Mouse (Mus musculus): Measurements from ENCODE around the gene Blmh. TPM values are rescaled to one million over a fixed set of nuclear protein-coding genes. Genes with fewer than 3 reads are reported as not detected.

Blmh gene
- total and polyA plus RNA-seq, 2 experiments from 2014 or later: 40.2 to 63.7 TPM

DNA sequence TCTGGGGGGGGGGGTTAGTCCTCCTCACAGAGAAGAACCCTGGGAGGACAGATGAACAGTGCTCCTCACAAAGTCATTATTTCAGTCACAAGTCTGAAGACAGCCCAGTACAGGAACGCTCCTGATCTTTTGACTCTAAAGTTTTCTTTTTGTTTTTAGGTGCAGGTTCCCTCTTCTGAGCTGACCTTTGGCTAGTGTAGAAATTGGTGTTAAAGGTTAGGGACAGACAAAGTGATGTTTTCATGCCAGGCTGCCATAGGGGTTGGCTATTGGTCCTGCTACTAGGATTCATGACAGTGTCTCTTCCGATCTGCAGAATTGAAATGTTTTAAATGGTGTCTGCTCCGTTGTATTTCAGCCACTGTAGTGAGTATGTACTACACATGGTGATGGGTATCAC, 103.5 kb downstream of the Blmh start:
- Histone ChIP-seq H3K36me3 (replicated peaks; ENCODE audit: control insufficient read depth, insufficient read depth, low read length) (no peaks in the 10 kb centered on the region), H3K9ac (replicated peaks; ENCODE audit: low read depth, low read length) (no peak overlapping the region), H3K27ac (ENCODE audit: low read depth) (no peak overlapping the region), H3K4me1 (ENCODE audit: control insufficient read depth, insufficient read depth) (no peaks in the 10 kb centered on the region), H3K27me3 (ENCODE audit: control insufficient read depth, insufficient read depth, low read length) (0 out of 2 replicates have a peak, but pooled peaks cover 3% of the 10 kb centered on the region), H3K4me2 (ENCODE audit: low read depth, low read length) (no peak overlapping the region), H3K9me3 (replicated peaks; ENCODE audit: control insufficient read depth, low read length) (no peaks in the 10 kb centered on the region), H3K4me3 (ENCODE audit: low read depth, low read length) (no peak overlapping the region)
- 74% methylated on average over 3 of the region's 3 CpGs for WGBS
- TF ChIP-seq EP300 (IDR thresholded peaks at IDR 0.05; ENCODE audit: low read depth): no peak
- TF ChIP-seq CTCF (IDR thresholded peaks at IDR 0.05; ENCODE audit: low read depth): no peak
- ATAC-seq (ENCODE audit: insufficient read depth, low read depth) (no peak), DNase-seq (ENCODE audit: low spot score) (no peak)

DNA sequence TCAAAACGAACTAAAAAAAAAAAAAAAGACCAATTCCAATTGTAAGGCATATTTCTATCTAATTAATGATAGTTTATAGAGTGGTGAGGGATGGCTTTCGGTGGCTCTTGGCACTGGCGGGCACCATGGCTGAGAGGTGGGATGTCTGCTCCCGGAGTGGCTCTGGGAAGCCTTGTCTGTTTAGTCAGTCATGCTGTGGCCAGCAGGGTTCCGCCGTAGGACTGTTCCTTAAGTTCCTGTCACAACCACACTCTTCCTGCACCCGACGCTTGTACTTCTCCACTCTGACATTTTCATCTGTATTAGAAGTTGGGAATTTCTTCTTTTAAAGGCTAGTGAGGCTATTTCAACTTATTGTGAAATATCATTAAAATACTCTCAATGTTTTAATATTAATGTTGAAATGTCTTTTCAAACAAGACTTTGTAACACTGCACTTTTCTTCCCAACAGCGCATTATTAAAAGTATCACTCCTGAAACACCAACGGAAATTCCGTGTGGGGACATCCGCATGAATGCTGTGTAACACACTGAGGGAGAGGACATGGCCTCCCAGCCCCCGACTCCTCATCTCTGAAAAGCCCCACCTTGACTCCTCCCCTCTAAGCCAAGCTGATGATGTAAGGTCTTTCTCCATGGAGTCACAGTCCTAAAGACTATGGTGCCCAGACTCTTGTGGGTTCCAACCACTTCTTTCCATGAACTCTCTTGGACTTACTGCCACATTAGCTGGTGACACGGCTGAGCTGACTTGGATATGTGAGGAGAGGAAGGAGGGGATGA, 106.7 kb downstream of the Blmh start:
- H3K4me1 ChIP-seq (ENCODE audit: control insufficient read depth, insufficient read depth): no peaks in the 10 kb centered on the region
- no peaks in the 10 kb centered on the region for H3K9me3 ChIP-seq (replicated peaks; ENCODE audit: control insufficient read depth, low read length)
- no peak overlapping the region for H3K9ac ChIP-seq (replicated peaks; ENCODE audit: low read depth, low read length)
- no peak for TF ChIP-seq CTCF (IDR thresholded peaks at IDR 0.05; ENCODE audit: low read depth)
- no peak for TF ChIP-seq EP300 (IDR thresholded peaks at IDR 0.05; ENCODE audit: low read depth)
- 0 out of 2 replicates have a peak, but pooled peaks cover 3% of the 10 kb centered on the region for H3K27me3 ChIP-seq (ENCODE audit: control insufficient read depth, insufficient read depth, low read length)
- H3K27ac ChIP-seq (ENCODE audit: low read depth): no peak overlapping the region
- no peak for DNase-seq (ENCODE audit: low spot score)
- WGBS: 66% methylated on average over 14 of the region's 14 CpGs
- H3K4me2 ChIP-seq (ENCODE audit: low read depth, low read length): no peak overlapping the region
- H3K4me3 ChIP-seq (ENCODE audit: low read depth, low read length): no peak overlapping the region
- ATAC-seq (ENCODE audit: insufficient read depth, low read depth): no peak
- no peaks in the 10 kb centered on the region for H3K36me3 ChIP-seq (replicated peaks; ENCODE audit: control insufficient read depth, insufficient read depth, low read length)

Other genes starting within 250 kb of the Blmh start
- gene Trarg1, start 245.0 kb upstream of the Blmh start, total RNA-seq (2014; rRNA removed; ENCODE audit: low replicate concordance): 0.46 and 0.50 TPM in 2 replicates
- 0.82 and 0.92 TPM in 2 replicates for gene Trarg1, start 245.0 kb upstream of the Blmh start, polyA plus RNA-seq (2015; fragmentation: Nextera tagmentation; extraction: Ambion mirVana)
- 15.3 and 35.4 TPM in 2 replicates for gene Gosr1, start 161.2 kb upstream of the Blmh start, total RNA-seq (2014; rRNA removed; ENCODE audit: low replicate concordance)
- gene Gosr1, start 161.2 kb upstream of the Blmh start, polyA plus RNA-seq (2015; fragmentation: Nextera tagmentation; extraction: Ambion mirVana): 15.4 and 16.8 TPM in 2 replicates
- gene Cpd, start 77.8 kb upstream of the Blmh start, total RNA-seq (2014; rRNA removed; ENCODE audit: low replicate concordance): 58.6 and 66.9 TPM in 2 replicates
- 7.6 and 8.6 TPM in 2 replicates for gene Cpd, start 77.8 kb upstream of the Blmh start, polyA plus RNA-seq (2015; fragmentation: Nextera tagmentation; extraction: Ambion mirVana)
- gene Tmigd1, start 22.6 kb upstream of the Blmh start, total RNA-seq (2014; rRNA removed; ENCODE audit: low replicate concordance): not detected in 2 replicates
- gene Tmigd1, start 22.6 kb upstream of the Blmh start, polyA plus RNA-seq (2015; fragmentation: Nextera tagmentation; extraction: Ambion mirVana): 0.41 and 0.56 TPM in 2 replicates
- gene Slc6a4, start 73.8 kb downstream of the Blmh start, total RNA-seq (2014; rRNA removed; ENCODE audit: low replicate concordance): 0.08 and 1.4 TPM in 2 replicates
- 0.44 and 0.71 TPM in 2 replicates for gene Slc6a4, start 73.8 kb downstream of the Blmh start, polyA plus RNA-seq (2015; fragmentation: Nextera tagmentation; extraction: Ambion mirVana)
- 0.57 and 3.7 TPM in 2 replicates for gene Nsrp1, start 153.6 kb downstream of the Blmh start, total RNA-seq (2014; rRNA removed; ENCODE audit: low replicate concordance)
- 45.1 and 50.2 TPM in 2 replicates for gene Nsrp1, start 153.6 kb downstream of the Blmh start, polyA plus RNA-seq (2015; fragmentation: Nextera tagmentation; extraction: Ambion mirVana)

Measured in heart, postnatal 0 days (tissue).